Mouse (Mus musculus) lung, embryonic 14.5 days (tissue): ENCODE measurements around the gene Rab22a. TPM values are rescaled to one million over a fixed set of nuclear protein-coding genes. Genes with fewer than 3 reads are reported as not detected.

Experiments used
- ATAC-seq: fragments of 200-750 bp; cut with Nextera tagmentation; 2 replicates; pipeline ENCODE4 v1.8.0; 2017; ENCODE audit warnings: mild to moderate bottlenecking, moderate TSS enrichment, moderate library complexity; ENCODE audit not compliant: insufficient read depth
- DNase-seq: peaks from one replicate; pipeline ENCODE4 v3.0.0-alpha.2; 2015
- H3K27ac ChIP-seq: fragments of 300-500 bp; sonication (generic); 2 replicates; pipeline ENCODE4 v1.5.1; 2014; ENCODE audit warnings: low read depth, mild to moderate bottlenecking, moderate library complexity
- H3K27me3 ChIP-seq: fragments of 300-500 bp; sonication (generic); 2 replicates; pipeline ENCODE4 v1.6.1; 2014; ENCODE audit warnings: low read length, control low read depth; ENCODE audit not compliant: insufficient read depth
- H3K36me3 ChIP-seq: fragments of 300-500 bp; sonication (generic); 2 replicates; pipeline ENCODE4 v1.6.1; 2014; ENCODE audit warnings: control low read depth; ENCODE audit not compliant: insufficient read depth
- H3K4me1 ChIP-seq: fragments of 300-500 bp; sonication (generic); 2 replicates; pipeline ENCODE4 v1.6.1; 2014; ENCODE audit warnings: antibody characterized with exemption, control low read depth; ENCODE audit not compliant: insufficient read depth
- H3K4me2 ChIP-seq: fragments of 300-500 bp; sonication (generic); 2 replicates; pipeline ENCODE4 v1.6.1; 2014; ENCODE audit warnings: mild to moderate bottlenecking
- H3K4me3 ChIP-seq: fragments of 300-500 bp; sonication (generic); 2 replicates; pipeline ENCODE4 v1.5.1; 2014; ENCODE audit warnings: low read depth, low read length
- H3K9ac ChIP-seq: fragments of 300-500 bp; sonication (generic); 2 replicates; pipeline ENCODE4 v1.6.1; 2014
- H3K9me3 ChIP-seq: fragments of 300-500 bp; sonication (generic); 2 replicates; pipeline ENCODE4 v1.6.1; 2016; ENCODE audit warnings: low read depth, low read length, control low read depth
- CTCF ChIP-seq: IDR thresholded peaks from 2 replicates; pipeline ENCODE4 v1.5.1; 2016; ENCODE audit warnings: antibody characterized with exemption, low read depth
- WGBS: fragments of 180-500 bp; shearing (Covaris S2); extraction: QIAGEN DNeasy Blood & Tissue Kit; methylation state at CpG from one replicate; pipeline ENCODE4 v1.1.7; 2014; 5-methylcytosine and 5-hydroxymethylcytosine counted together
- microRNA-seq: library from miRNA; unstranded; fragments of <30 nt; microRNA quantifications from one replicate; pipeline ENCODE4, GENCODE M21; 2016; ENCODE audit warnings: borderline number of aligned reads
- polyA plus RNA-seq: library from polyadenylated mRNA; unstranded; fragments of >200 nt; fragmentation: Nextera tagmentation; extraction: Ambion mirVana; gene quantifications from 2 replicates; pipeline ENCODE4 v1.2.1, GENCODE M21; 2014

Rab22a gene
- polyA plus RNA-seq, 1 experiment from 2014 or later: 34.7 TPM

DNA sequence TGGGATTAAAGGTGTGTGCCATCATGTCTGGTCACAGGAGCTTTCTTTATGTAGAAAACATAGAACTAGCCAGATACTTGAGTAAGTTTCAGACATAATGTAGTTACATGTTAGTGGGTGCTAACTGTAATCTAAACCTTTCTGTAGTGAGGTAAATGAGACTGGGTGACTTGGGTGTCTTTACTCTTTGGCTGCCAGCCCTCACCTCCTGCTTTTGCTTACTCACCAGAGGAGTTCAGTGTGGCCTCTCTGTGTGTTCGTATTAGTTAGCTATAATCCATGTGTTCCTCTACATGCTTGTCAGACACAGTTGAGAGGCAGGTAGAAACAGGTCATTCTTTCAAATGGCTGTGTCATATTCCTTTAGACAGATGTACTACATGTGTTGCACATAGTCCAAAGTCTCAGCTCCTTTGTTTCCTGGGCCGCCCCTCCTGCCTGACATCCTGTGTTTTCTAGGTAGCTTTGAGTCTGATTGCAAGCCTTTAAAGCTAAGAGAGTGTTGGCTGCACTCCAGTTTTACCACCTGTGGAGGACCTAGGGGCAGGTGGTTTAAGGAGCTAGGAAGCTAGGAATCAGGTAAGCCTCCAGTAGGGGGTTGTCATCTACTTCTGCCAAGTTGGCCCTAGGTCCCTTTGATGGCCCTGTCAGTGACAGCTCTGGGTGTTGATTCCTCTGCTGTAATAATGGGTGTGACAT lies 89.5 kb downstream of the Rab22a start:
- no peak overlapping the region for H3K9ac ChIP-seq
- WGBS: 75% methylated on average over 2 of the region's 2 CpGs
- ATAC-seq: peak; percentile 52; the same call in 1 of the 2 replicates
- no peak overlapping the region for H3K4me3 ChIP-seq
- H3K9me3 ChIP-seq: no peaks in the 10 kb centered on the region
- no peaks in the 10 kb centered on the region for H3K27me3 ChIP-seq
- DNase-seq: peak; percentile 53
- no peaks in the 10 kb centered on the region for H3K4me1 ChIP-seq
- no peaks in the 10 kb centered on the region for H3K36me3 ChIP-seq
- TF ChIP-seq CTCF: no peak
- no peak overlapping the region for H3K4me2 ChIP-seq
- 0 out of 2 replicates have a peak overlapping the region, but pooled peaks have one; percentile 34 for H3K27ac ChIP-seq

DNA sequence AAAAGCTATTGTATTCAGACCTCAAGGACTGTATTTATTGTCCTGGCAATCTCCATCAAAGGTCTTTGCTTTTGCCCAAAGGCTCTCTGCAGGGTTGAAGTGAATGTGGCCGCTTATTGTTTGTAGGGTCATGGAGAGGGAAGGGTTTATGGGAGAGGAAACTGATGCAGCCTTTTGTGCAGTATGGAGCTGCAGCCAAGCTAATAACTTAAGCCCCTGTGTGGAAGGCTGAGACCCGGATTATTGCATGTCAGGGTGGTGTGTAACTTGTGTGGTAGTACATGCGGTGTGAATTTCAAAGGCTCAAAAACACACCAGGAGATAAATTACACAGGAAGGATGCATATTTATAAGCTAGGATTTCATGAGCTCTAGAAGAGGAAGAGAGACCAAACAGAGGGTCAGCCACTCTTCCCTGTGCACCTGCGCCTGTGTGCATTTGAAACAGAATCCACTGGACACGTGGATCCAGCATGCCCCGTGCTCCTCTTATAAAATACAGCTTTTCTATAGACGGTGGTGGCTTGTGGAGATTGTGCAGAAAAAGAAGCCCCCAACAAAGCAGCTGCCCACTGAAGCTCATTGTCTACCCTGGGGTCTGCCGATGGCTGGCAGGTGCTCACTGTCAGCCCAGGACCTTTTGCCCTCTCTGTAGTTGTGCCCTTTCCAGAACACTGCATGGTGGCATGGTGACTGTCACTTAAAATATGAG lies 96.0 kb downstream of the Rab22a start:
- Histone ChIP-seq H3K9ac (no peak overlapping the region), H3K4me3 (no peak overlapping the region), H3K27me3 (no peaks in the 10 kb centered on the region), H3K4me2 (no peak overlapping the region), H3K27ac (no peak overlapping the region), H3K4me1 (no peaks in the 10 kb centered on the region), H3K36me3 (no peaks in the 10 kb centered on the region), H3K9me3 (no peaks in the 10 kb centered on the region)
- DNase-seq (no peak), ATAC-seq (no peak)
- no peak for TF ChIP-seq CTCF
- WGBS: 74% methylated on average over 8 of the region's 8 CpGs

Small RNAs within 50 kb of the gene (microRNA-seq; reads per million reads assigned to microRNA genes)
- gene Mir6340: not detected

Other genes starting within 250 kb of the Rab22a start
- not detected in 2 replicates for gene 1700021F07Rik, start 137.2 kb upstream of the Rab22a start, polyA plus RNA-seq
- not detected in 2 replicates for gene Ankrd60, start 81.4 kb upstream of the Rab22a start, polyA plus RNA-seq
- gene 1700010B08Rik, start 59.7 kb downstream of the Rab22a start, polyA plus RNA-seq: not detected in 2 replicates
- 8.8 and 13.1 TPM in 2 replicates for gene Vapb, start 77.8 kb downstream of the Rab22a start, polyA plus RNA-seq